Mouse (Mus musculus) heart, postnatal 14 days (tissue): ENCODE results near the gene Plcg2. TPM values are rescaled to one million over a fixed set of nuclear protein-coding genes. Genes with fewer than 3 reads are reported as not detected.

ENCODE experiments used
- DNase-seq, 2 experiments: peaks; one replicate each; pipeline ENCODE4 v3.0.0; 2021 to 2022
- intact Hi-C: fragments of 180-260 bp; cut with DNase I; formaldehyde crosslinking; loops from one replicate; pipeline ENCODE4 v1.15.1; 2025
- microRNA-seq, 2 experiments: library from miRNA; unstranded; fragments of <30 nt; microRNA quantifications; one replicate each; pipeline ENCODE4 v1.2.0; 2021 to 2022
- total RNA-seq, 2 experiments: library from RNA; stranded (reverse); gene quantifications; 2 replicates each; pipeline ENCODE4 v1.2.3; 2021

Plcg2 gene
- total RNA-seq, 2 experiments from 2014 or later: 6.7 to 9.2 TPM

GRCm38 (mm10) chr8:117677011-117677410, 178.9 kb downstream of the Plcg2 start:
- no peak for DNase-seq

GRCm38 (mm10) chr8:117678650-117679049, 180.6 kb downstream of the Plcg2 start:
- intact Hi-C loops: no loop called here

More at GRCm38 (mm10) chr8:117677011-117677410, 178.9 kb downstream of the Plcg2 start:
- intact Hi-C loops: no loop called here

GRCm38 (mm10) chr8:117683925-117684472, 185.9 kb downstream of the Plcg2 start:
- no peak for DNase-seq
- intact Hi-C loops: no loop called here

More at GRCm38 (mm10) chr8:117678650-117679049, 180.6 kb downstream of the Plcg2 start:
- no peak for DNase-seq

- intact Hi-C loops: no loop called here
- DNase-seq: no peak
Measured at GRCm38 (mm10) chr8:117684504-117684903, 186.4 kb downstream of the Plcg2 start.

Small RNA genes lying within 50 kb of the gene (microRNA-seq; reads per million reads assigned to microRNA genes)
- gene Gm27361 (0 reads per million in 2 experiments), gene Mir7077 (0 to 0.24 reads per million in 2 experiments), gene Mir7078 (0 to 0.24 reads per million in 2 experiments)

Other genes starting within 250 kb of the Plcg2 start
- 10 to 100 TPM; 29.5 to 30.9 TPM for gene Cmip, start 241.2 kb upstream of the Plcg2 start, total RNA-seq
- gene Sdr42e1, start 175.4 kb downstream of the Plcg2 start, total RNA-seq: 1 to 10 TPM; 1.6 to 2.2 TPM
- gene Hsd17b2, start 203.6 kb downstream of the Plcg2 start, total RNA-seq: not detected